Mouse (Mus musculus): ENCODE results near the gene Il17rd.

Il17rd gene

GRCm38 (mm10) chr14:27096779-27097178 lies 58.0 kb downstream of the Il17rd start:
- peak; percentile 90 for DNase-seq

DNA sequence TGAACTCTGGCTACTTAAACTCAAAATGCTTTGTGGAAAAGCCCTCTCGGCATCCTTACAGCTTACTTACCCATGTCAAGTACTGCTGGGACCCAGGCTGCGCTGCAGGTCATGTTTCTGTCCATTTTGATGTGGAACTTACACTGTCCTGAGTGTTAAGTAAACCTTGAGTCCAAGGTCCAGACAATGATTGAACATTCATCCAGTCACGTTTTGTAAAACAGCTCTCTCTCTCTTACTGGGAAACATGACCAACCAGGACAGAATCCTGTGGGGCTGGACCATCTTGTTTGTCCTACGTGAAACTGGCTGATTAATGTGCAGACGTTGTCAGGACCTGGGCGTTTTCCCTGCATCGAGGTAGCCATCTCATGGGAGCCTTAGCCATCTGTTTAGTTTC lies 63.0 kb downstream of the Il17rd start:
- peak; percentile 82 for DNase-seq

GRCm38 (mm10) chr14:27102720-27103119 lies 64.0 kb downstream of the Il17rd start:
- no peak for DNase-seq

GRCm38 (mm10) chr14:27105731-27106457 lies 67.2 kb downstream of the Il17rd start:
- DNase-seq, result no peak

GRCm38 (mm10) chr14:27108748-27109504 lies 70.2 kb downstream of the Il17rd start:
- DNase-seq, result peak; percentile 74

- DNase-seq, result peak; percentile 84
Measured at GRCm38 (mm10) chr14:27114362-27115274, 75.9 kb downstream of the Il17rd start, which contains the start of gene Arhgef3. TSS of gene Arhgef3 (plus strand) at chr14:27114899.

DNA sequence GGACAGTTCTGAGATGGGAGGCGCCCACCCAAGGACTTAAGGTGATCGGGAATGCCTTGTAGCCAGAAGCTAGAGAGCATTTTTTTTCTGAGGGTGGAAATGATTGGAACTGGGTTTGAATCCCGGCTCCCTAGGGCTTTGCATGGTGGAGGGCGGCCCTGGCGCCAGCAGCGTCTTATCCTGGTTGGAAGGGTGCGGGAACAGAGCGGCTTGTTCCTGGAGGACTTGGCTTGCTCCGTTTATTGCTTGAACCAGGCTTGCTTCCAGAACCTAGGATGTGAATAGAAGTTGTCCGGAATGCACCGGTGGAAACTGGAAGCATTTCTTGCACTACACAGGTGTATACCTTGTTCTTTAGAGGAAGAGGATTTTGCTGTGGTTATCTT lies 76.5 kb downstream of the Il17rd start:
- DNase-seq, result peak; percentile 56

DNA sequence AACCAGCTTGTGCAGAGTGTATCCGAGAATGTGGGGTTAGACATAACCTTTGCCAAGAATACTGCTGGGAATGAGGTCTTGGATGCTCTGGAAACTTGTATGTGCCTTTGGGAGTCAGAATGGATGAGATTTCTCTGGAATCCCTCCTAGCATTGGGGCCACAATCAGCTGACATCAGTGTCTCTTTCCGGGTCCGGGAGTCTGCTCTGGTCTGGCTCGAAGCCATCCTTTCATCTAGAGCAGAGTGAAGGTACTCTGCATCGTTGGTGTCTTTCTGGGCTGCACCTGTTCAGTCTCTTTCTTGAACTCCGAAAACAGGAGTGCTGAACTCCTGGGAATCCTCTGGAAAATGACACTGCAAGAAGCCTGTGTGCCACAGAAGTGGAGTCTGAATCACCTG lies 77.2 kb downstream of the Il17rd start:
- peak; percentile 55 for DNase-seq

DNA sequence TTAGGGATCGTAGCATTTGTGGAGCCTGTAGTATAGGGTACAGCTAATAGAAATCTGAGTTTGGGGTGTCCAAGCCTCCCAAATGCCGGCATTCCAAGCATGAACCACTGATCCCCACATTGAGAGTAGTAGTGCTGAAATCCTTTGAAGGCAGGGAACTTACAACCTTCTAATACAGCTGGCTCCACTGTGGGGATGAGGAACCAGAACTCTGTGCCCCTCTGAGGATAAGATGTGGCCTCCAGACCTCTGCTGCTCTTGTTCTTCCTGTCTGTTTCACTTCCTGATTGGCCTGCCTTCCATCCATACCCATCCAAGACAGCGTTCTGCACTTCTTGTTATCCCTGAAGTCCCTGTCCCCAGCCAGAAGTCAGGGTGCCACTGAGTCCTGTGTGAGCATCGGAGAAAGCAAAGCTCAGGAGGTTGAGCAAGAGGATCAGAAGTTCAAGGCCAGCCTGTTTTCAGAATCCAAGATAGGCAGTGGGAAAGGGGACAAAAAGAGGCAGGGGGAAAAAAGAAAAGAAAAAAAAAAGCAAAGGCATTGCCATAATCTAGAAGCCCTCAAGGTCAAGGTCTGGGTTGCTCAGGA lies 77.9 kb downstream of the Il17rd start:
- no peak for DNase-seq

DNA sequence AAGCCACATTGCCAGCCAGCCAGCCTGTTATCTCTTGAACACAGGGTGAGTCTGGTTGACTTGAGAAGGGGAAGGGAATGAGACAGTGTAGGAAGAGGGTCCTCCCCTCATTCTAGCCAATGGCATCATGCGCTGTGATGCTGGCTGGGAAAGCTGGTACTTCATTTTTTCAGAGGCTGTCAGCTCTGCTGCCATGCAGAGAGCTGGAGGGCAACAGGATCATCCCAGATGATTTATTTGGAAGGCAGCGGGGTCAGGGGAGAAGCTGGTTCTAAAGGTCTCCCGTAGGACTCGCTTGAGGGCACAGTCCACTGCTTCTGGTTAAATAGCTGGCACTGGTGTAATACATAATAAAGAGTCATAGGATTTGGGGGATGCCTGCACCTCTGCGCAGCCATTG lies 79.8 kb downstream of the Il17rd start:
- peak; percentile 89 for DNase-seq

- DNase-seq, result no peak
Measured at GRCm38 (mm10) chr14:27122646-27123045, 83.9 kb downstream of the Il17rd start.

- DNase-seq, result peak; percentile 35
Measured at GRCm38 (mm10) chr14:27123543-27123942, 84.8 kb downstream of the Il17rd start.

DNA sequence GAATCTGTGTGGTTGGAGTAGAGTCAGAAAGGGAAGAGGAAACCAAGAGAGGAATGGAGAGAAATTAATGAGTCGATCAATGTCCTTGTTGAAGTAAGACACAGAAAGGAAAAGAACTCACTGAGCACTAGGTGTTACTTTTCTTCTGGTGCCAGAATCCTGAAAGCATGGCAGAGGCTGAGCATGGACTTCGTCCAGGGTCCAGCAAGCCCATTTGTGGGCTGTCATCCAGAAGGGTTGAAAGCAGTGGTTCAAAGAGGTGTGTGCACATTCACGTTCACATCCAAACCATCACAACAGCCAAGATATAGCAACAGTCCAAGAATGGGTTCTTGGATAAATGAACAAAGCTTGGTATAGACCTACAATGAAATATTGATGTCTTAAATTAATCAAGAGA lies 91.3 kb downstream of the Il17rd start:
- peak; percentile 77 for DNase-seq

- no peak for DNase-seq
Measured at GRCm38 (mm10) chr14:27130676-27131075, 91.9 kb downstream of the Il17rd start.

DNA sequence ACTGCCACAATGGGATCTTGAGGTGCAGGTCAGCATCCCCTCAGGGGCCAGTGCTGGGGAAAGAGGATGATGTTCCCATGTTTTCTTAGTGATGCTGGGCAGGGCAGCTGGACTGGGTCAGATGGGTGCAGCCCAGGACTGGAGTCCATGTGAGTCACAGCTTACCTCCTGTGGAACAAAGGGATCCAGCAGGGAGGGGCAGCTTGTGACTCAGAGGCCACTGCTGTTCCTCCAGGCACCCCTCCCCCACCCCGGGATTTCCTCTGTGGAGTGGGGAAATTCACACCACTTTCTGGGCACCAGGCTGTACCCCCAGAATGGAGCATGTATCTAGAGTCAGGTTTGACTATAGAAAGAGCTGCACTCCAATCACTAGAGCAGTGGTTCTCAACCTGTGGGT lies 92.8 kb downstream of the Il17rd start:
- no peak for DNase-seq

DNA sequence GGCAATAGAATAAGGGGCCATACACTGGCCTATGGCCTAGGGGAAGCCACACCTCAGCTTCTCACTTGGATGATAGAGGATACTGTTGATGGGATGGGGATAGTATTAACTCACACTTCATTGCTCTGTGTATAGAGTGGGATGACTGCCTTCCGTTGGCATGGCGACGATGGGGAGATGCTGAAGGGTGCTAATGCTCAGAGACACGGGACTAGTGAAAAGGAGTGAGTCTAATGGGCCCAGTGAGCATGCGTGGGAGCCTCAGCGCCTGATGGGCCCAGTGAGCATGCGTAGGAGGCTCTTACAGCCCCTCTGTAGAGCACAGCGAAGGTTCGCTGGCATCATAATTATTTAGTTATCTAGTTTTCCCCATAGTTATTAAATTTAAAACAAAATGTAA lies 100.2 kb downstream of the Il17rd start:
- DNase-seq, result no peak

DNA sequence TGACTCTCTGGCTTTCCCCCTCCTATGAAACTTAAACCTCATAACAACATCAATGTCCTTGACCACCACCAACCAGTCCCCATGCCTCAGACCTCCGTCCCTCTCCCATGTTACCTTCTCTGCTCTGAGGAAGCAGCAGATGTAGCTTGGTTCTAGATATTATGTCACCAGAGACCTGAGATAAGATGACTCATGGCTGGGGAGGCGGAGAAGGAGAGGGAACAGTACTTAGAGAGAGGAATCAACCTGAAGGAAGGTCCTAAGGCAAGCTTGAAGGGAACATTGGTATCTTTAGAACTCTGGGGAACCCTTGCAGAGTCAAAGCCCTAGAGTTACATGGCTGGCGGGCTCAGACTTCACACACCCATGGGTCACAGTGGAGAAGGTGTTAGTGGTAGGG lies 101.2 kb downstream of the Il17rd start:
- no peak for DNase-seq

DNA sequence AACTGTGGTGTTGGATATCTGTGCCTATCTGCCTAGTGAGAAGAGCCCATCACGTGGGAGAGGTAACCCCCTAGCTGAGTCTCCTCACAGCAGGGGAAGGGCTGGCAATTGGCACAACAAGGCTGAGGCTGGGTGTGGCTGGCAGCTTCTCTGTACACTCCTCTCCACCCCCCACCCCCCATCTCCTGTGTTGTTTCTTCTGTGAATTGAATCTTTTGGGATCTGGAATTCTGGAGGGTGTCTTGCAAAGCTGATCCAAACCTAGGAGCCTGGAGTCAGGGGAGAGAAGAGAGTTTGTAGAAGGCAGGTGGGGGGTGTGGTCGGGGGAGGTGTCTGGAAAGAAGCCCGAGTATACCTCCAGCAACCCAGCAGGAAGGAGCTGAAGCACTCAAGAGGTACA lies 102.7 kb downstream of the Il17rd start:
- DNase-seq, result no peak

GRCm38 (mm10) chr14:27142680-27143079 lies 103.9 kb downstream of the Il17rd start:
- no peak for DNase-seq

- DNase-seq, result no peak
Measured at GRCm38 (mm10) chr14:27145171-27146045, 106.7 kb downstream of the Il17rd start.

- DNase-seq, result no peak
Measured at GRCm38 (mm10) chr14:27147726-27148125, 109.0 kb downstream of the Il17rd start.

DNA sequence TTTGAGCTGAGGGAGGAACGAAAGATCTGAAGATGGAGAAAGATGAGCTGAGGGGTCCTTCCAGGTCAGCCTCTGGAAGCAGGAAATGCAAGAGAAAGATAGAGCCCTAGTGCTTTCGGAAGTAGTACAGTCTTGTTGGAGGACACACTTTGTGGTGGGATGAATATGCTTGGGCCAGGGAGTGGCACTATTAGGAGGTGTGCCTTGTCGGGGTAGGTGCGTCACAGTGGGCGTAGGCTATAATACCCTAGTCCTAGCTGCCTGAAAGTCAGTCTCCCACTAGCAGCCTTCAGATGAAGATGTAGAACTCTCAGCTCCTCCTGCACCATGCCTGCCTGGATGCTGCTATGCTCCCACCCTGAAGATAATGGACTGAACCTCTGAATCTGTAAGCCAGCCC lies 110.7 kb downstream of the Il17rd start:
- no peak for DNase-seq

Data from kidney, adult 9 months (tissue).